Mouse (Mus musculus): ENCODE data around the gene Cbx4.
"Not testable (repeated sequence)": the region's sequence is repeated elsewhere in the genome, so short reads cannot be mapped to it uniquely, and the experiment has no call there.

Gene Cbx4

GRCm38 (mm10) chr11:119111345-119111744 is 25.3 kb upstream of the Cbx4 start:
- no peak for DNase-seq (ENCODE audit: inconsistent ontology term)

GRCm38 (mm10) chr11:119109415-119110071 is 23.5 kb upstream of the Cbx4 start:
- DNase-seq (ENCODE audit: inconsistent ontology term): no peak

- no peak for DNase-seq (ENCODE audit: inconsistent ontology term)
Observed at GRCm38 (mm10) chr11:119108573-119109263, 22.7 kb upstream of the Cbx4 start.

- DNase-seq (ENCODE audit: inconsistent ontology term): no peak
Observed at GRCm38 (mm10) chr11:119106289-119106688, 20.3 kb upstream of the Cbx4 start.

- DNase-seq (ENCODE audit: inconsistent ontology term): no peak
Observed at GRCm38 (mm10) chr11:119105748-119106147, 19.7 kb upstream of the Cbx4 start.

- DNase-seq (ENCODE audit: inconsistent ontology term): no peak
Observed at GRCm38 (mm10) chr11:119105071-119105609, 19.1 kb upstream of the Cbx4 start.

- DNase-seq (ENCODE audit: inconsistent ontology term): no peak
Observed at GRCm38 (mm10) chr11:119103991-119104390, 18.0 kb upstream of the Cbx4 start.

GRCm38 (mm10) chr11:119100355-119100754 is 14.3 kb upstream of the Cbx4 start:
- not testable (repeated sequence) for DNase-seq (ENCODE audit: inconsistent ontology term)

- DNase-seq (ENCODE audit: inconsistent ontology term): no peak
Observed at GRCm38 (mm10) chr11:119098202-119098601, 12.2 kb upstream of the Cbx4 start.

GRCm38 (mm10) chr11:119095441-119095840 is 9.4 kb upstream of the Cbx4 start:
- no peak for DNase-seq (ENCODE audit: inconsistent ontology term)

GRCm38 (mm10) chr11:119093322-119093721 is 7.3 kb upstream of the Cbx4 start:
- no peak for DNase-seq (ENCODE audit: inconsistent ontology term)

GRCm38 (mm10) chr11:119092286-119092685 is 6.3 kb upstream of the Cbx4 start:
- no peak for DNase-seq (ENCODE audit: inconsistent ontology term)

- DNase-seq (ENCODE audit: inconsistent ontology term): peak; percentile 59
Observed at GRCm38 (mm10) chr11:119091598-119091991, 5.6 kb upstream of the Cbx4 start.

GRCm38 (mm10) chr11:119090961-119091597 is 5.1 kb upstream of the Cbx4 start:
- DNase-seq (ENCODE audit: inconsistent ontology term): peak; percentile 88

- DNase-seq (ENCODE audit: inconsistent ontology term): peak; percentile 9
Observed at GRCm38 (mm10) chr11:119090076-119090960, 4.3 kb upstream of the Cbx4 start.

- DNase-seq (ENCODE audit: inconsistent ontology term): no peak
Observed at GRCm38 (mm10) chr11:119089235-119090075, 3.4 kb upstream of the Cbx4 start.

GRCm38 (mm10) chr11:119088391-119089234 is 2.6 kb upstream of the Cbx4 start:
- peak; percentile 26 for DNase-seq (ENCODE audit: inconsistent ontology term)

GRCm38 (mm10) chr11:119087301-119088082 is 1.5 kb upstream of the Cbx4 start:
- DNase-seq (ENCODE audit: inconsistent ontology term): peak; percentile 25
